Mouse (Mus musculus) right cerebral cortex, postnatal 14 days (tissue): Measurements from ENCODE around the gene Rab25.

Experiments
- DNase-seq: peaks from one replicate; pipeline ENCODE4 v3.0.0; 2022

Gene Rab25

DNA sequence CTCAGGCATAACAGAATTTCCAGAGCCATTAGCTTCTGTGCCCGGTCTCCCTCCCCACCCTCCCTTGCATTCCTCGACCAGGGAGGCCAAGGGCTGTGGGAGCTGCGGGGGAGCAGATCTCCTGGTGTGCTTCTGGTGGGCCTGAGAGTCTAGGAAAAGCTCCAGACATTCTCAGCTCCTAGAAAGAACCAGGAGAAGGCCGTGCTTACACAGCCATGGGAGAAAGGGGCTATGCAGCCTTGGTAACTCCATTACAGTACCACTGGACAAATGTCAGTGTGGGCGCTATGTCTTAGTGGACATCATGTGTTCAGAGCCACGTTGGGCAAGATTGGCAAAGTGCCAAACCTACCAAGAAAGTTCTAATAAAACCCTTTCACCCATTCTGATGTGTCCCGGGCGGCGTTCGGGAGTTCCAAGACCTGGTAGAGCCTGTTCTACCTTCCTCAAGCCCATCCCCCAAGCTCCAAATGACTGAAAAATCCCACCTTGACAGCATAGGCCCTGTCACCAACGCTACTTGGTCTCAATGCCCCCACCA, 46.0 kb downstream of the Rab25 start:
- no peak for DNase-seq

- no peak for DNase-seq
Measured at GRCm38 (mm10) chr3:88501366-88502030, 46.6 kb downstream of the Rab25 start.

DNA sequence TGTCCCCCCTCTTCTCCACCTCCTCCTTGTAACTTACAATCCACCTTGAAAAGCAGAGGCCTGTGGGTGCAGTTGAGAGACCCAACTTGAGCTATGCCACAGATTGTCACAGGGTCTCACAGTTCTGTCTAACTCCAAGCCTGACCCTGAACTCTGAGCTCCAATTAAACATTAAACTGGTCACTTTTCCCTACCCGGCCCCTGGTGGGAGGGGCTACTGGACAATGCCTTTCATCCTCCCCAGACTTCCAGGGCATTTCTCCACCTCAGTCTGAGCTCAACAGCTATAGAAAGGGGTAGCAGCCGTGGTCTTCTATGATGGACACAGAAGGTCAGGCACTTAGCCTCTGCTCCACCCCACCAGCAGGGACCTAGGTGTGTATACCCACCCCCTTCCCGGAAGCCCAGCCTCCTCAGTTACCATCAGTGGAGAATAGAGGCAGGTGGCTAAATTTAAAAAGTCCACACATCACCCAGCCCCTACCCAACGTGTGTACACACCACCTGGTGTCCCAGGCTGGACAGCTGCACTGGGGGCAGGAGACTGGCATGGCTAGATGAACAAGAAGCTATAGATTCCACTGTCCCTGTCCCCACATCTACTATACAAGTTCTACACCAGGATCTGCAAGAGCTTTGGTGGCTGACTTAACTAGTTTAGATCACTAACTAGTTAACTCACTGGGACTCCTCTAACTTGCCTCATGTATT, 47.3 kb downstream of the Rab25 start:
- DNase-seq: no peak

GRCm38 (mm10) chr3:88500087-88500486, 48.0 kb downstream of the Rab25 start:
- no peak for DNase-seq

GRCm38 (mm10) chr3:88499580-88499979, 48.5 kb downstream of the Rab25 start:
- no peak for DNase-seq

DNA sequence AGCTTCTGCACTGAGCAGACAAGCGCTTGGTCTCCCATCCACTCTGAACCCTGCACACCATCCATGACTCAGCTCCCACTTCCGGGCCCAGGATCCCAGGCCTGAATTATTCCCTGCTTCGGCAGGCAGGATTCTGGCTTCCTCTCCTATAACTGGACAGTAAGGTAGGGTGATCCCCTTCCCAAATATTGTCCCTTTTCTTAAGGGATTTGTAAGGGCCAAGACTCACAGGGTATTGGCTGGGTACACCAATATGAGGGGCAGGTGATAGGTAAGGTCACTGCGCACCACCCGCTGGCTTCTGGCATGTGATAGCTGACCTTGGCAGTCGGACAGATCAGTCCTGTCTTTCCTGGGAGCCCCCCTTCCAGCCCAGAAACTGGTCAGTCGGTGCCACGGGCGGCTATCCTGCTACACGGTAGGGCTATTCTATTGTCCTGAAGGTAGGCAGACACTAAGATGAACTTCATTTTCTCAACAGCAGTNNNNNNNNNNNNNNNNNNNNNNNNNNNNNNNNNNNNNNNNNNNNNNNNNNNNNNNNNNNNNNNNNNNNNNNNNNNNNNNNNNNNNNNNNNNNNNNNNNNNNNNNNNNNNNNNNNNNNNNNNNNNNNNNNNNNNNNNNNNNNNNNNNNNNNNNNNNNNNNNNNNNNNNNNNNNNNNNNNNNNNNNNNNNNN, 52.2 kb downstream of the Rab25 start:
- DNase-seq: no peak

DNA sequence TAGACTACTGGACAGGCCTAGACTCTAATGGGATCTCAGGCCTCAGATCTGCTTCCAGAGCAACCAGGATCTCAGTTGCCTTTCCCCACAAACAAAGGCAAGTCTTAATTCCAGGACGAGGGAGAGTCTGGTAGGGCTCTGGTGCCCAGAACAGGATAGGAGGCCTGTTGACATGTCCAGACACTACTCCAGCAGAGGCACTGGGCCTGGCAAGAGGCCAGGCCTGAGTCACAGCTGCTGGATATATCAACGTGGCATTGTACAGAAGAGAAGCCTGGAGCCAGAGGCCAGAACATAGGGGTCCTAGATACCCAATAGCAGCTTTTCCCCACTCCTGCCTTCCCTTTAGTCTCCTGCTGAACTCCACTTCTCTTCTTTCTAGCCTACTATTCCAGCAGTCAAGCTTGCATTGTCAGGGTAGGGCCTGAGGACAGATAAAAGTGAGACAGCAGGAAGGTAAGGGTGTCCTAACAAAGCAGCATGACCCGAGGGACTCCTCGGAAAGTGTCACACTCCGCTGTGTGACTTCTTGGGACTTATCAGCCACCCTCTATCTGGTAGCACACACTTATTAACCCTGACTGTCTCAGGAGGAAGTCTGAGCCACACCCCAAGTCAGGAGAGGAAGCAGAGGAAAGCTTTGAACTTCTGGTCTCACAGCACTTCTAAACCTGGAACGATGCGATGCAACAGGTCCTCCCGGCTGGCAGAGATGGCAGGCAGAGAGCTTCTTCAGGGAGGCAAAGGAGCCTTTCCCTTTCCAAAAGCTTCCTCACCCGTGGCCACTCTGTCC, 53.1 kb downstream of the Rab25 start:
- no peak for DNase-seq

- no peak for DNase-seq
Measured at GRCm38 (mm10) chr3:88493706-88494582, 54.2 kb downstream of the Rab25 start.
